Mouse (Mus musculus) regulatory T cell (primary cell): Measurements from ENCODE around the gene Calhm3.

Experiments used
- in situ Hi-C: fragments of 300-600 bp; cut with MboI, MseI; formaldehyde crosslinking; loops from one replicate; pipeline ENCODE4 v1.15.1; 2025; ENCODE audit warnings: high pct_unique_total_duplicates

Calhm3 gene

DNA sequence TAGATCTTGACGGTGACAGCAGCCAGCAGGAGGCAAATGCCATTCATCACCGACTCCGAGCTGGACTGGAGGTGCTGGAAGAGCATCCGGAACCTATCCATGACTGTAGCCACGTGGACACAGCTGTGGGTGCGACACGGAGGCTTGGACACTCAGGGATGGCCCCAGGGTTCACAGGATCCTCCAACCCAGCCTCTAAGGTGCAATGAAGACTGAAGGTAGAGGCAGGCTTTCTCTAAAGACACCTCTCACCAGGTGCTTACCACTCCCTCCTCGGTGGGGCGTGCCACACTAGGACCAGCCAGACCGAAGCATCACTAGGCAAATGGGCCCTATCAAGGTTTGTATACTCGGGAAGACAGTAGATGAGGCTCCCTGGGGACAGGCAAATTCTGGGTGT lies at the start of gene Calhm3:
TSS of gene Calhm3 (minus strand) at position 101 of the 400 bp plus-strand sequence.
- in situ Hi-C loops: no loop called here

- in situ Hi-C loops: no loop called here
These were observed 48.6 kb upstream of the Calhm3 start for GRCm38 (mm10) chr19:47206126-47206525.

DNA sequence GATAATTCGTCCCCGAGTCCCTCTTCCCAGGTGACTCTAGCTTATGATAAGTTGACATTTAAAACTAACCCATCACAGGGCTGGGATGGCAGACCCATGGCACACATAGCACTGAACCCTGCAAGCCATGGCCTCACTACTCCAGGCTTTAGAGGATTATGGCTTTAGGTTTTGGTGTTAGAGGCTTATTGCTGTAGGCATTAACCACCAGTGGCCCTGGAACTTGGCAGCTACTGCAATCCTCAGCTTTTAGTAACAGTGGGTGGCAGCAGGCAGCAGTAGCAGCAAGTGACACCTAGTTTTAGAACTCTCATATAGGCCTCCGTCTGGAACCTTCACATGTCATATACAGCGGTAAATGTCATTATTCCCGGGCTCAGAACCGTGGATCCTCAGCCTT lies 47.1 kb upstream of the Calhm3 start:
- in situ Hi-C loops: no loop called here

GRCm38 (mm10) chr19:47203042-47203441 lies 45.5 kb upstream of the Calhm3 start:
- in situ Hi-C loops: no loop called here

DNA sequence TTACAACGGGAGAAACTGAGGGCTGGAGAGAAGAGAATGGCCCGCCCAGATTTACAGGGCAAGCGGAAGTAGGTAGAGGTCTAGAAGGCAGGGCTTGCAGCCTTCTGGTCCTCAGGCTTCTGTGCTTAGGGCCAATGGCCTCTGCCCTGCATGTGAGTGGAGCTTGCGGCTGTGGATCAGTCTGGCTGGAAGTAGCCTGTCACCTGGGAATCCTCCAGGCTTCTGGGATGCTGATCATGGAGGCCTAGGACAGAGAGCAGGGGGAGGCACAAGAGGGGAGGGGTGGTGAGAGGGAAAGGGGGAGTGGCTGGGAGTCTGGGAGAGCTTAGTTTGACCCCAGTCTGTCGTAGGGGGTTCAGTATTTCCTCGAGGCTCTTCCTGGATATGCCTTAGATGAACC lies 44.9 kb upstream of the Calhm3 start:
- in situ Hi-C loops: no loop called here

GRCm38 (mm10) chr19:47201972-47202371 lies 44.4 kb upstream of the Calhm3 start:
- in situ Hi-C loops: no loop called here

DNA sequence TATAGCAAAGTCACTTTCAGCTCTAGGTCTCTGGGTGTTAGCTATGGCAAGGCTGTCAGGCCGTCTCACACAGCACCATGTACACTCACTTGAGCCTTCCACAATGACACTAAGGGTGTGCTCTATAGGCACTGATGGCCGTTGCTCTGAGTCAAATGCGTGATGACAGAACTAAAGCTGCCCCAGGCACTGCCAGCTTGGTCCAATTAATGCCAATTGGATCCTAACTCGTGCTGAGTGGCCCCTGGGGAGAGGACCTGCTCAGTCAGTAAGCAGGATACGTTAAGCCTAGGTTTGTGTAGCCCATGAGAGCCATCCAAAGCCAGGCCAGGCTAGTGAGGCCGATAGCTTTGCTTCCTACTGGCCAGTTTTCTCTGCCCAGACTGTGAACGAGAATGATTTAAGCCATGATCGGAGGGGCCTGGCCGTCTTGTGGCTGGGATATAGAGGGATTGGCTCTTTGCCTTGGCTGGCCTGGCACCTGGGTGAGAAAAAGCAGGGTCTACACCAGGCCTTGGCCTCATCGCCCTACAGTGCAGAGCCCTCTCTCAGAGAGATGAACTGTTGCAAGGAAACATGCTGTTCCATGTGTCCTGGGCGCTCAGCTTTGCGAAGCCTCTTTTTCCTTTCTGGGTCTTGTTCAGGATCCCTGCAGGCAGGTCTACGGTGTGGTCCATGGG lies 41.2 kb upstream of the Calhm3 start:
- in situ Hi-C loops: no loop called here

GRCm38 (mm10) chr19:47192158-47192557 lies 34.6 kb upstream of the Calhm3 start:
- in situ Hi-C loops: no loop called here

- in situ Hi-C loops: no loop called here
These were observed 31.1 kb upstream of the Calhm3 start for GRCm38 (mm10) chr19:47188515-47189128.

DNA sequence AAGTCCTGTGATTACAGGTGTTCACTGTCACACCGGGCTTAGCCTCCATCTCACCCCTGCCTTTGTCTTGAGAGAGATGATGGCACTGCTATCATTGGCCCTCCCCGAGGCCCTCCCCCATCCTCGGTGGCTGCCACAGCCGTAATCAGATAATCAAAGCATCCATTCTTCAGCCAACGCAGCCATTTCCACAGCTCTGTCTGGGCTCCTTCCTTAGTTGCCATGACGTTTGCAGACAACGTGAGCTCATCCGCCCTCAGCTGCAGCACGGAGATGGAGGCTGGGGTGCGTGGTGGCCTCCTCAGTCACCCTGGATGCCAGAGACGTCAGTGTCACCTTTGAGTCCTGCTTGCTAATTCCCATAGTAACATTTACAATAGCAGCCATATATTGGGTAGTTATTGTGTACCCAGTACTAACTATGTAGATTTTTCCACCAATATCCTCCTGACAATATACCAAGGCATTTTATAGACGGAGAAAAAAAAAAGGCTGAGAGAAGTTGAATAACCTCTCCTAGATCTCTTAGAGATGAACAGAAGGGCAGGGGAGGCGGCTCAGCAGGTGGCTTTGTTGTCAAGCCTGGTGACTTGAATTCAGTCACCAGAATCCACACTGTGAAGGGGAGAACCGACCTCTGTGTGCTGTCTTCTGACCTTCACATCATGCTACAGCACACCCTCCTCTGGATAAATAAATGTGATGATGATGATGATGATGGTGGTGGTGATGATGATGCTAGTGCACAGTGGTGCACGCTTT lies 29.1 kb upstream of the Calhm3 start:
- in situ Hi-C loops: no loop called here

DNA sequence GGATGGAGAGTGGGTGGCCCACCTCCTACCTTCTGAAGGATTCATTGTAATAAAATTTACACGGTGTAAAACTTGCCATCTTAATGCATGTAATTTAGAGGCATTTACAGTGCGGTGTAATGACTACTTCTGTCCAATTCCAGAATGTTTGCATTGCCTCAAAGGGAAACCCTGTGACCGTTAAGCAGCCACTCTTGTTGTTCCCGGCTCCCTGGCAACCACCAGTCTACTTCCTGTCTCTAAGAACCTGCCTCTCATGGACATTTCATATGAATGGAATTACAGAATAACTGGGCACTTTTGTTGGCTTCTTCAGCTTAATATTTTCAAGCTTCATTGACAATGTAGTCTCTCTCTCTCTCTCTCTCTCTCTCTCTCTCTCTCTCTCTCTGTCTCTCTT lies 27.2 kb upstream of the Calhm3 start:
- in situ Hi-C loops: no loop called here

DNA sequence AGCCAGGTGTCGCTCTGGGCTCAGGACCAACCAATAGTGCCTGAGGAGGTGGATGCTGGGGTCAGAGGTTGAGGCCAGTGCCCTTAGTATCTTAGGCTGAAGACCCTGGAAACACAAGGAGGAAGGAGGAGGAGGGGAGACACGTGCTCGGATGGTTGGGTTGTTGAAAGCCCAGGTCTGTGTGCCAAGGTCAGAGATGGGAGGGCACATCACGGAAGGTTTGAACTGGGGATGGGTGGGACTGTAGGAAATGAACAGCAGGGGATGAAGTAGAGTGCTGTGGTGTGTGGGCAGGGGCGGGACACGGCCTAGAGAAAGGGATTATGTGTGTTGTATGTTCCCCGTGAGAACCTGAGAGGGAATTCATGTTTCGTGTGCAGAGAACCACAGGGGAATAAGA lies 26.7 kb upstream of the Calhm3 start:
- in situ Hi-C loops: no loop called here

- in situ Hi-C loops: no loop called here
These were observed 22.4 kb upstream of the Calhm3 start for GRCm38 (mm10) chr19:47180011-47180410.

DNA sequence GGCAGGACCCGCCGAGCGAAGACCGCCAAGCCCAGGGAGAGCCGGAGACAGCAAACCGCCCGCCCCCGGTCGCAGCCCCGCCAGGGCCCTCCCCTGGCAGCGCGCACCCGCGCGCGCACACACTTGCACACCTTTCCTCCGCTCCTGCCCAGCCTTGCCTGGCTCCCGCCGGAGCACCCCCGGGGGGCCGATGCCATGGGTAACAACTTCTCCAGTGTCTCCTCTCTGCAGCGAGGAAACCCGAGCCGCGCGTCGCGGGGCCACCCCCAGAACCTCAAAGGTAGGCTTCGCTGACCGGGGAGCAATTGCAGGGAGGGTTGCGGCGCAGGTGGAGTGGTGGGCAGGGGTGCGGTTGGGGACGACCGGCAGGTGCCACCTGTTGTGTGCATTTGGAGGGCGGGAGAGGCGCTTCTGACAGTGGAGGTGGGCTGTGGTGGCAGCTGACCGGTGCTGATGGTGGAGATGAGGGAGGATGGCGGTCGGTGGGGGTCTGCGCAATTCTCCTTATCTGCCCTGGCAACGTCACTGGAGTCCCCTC lies 21.8 kb upstream of the Calhm3 start:
- in situ Hi-C loops: no loop called here

GRCm38 (mm10) chr19:47178431-47179271 lies 21.1 kb upstream of the Calhm3 start, which contains the start of gene Neurl1a:
Gene Neurl1a, plus strand, starts transcription at chr19:47178820.
- in situ Hi-C loops: no loop called here

DNA sequence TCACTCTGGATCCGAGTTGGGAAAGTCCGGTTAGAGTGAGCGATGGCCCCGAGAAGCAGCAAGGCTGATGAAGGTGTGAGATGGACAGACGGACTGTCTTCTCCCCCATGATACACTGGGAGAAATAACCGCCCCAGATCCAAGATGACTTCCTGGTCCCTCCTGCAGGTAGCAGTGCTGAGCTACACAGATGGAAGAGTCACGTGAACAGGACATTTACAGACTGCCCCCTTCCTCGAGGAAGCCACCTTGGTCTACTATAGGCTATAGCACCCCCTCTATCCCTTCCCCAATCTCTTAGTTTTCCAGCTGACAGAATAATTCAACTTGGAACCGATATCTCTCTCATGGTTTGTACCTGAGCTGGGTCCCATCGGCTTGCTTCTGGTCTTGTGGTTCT lies 20.4 kb upstream of the Calhm3 start:
- in situ Hi-C loops: no loop called here

DNA sequence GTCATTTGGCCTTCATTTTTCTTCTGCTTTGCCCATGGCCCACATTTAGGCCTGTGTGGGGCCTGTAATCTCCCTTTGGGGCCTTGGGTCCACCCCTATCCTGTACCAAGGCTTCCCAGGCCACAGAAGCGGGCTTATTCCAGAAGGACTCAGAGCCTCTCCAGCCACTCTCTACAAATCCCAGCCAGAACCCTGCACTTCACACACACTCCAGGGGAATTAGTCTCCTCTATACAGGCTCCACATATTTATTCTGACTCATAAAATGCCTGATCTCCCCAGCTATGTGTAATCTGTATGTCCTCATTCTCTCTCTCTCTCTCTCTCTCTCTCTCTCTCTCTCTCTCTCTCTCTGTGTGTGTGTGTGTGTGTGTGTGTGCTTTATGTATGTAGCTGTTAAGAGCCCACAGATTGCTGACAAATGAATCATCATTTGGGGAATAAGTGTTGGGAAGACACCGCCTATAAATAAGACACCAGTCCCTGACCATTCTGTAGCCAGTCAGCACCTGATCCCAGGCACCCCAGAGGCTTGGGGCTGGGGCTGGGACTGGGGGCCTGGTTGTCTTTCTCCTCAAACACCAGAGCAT lies 19.4 kb upstream of the Calhm3 start:
- in situ Hi-C loops: no loop called here

DNA sequence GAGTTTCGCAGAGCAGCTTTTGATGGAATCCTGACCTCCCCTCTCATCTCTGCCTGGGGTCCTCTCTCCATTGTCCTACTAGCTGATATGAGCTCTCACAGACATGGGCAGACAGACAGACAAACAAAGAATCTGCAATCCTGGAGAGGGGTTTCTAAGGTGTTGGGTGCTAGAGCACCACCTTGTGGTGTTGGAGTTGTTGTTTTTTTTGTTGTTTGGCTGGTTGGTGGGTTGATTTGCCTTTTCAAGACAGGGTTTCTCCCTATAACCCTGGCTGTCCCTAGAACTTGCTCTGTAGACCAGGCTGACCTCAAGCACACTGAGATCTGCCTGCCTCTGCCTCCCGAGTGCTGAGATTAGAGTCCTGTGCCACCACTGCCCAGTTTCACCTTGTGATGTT lies 17.9 kb upstream of the Calhm3 start:
- in situ Hi-C loops: no loop called here

GRCm38 (mm10) chr19:47174515-47174914 lies 17.0 kb upstream of the Calhm3 start:
- in situ Hi-C loops: no loop called here

GRCm38 (mm10) chr19:47168793-47169412 lies 11.3 kb upstream of the Calhm3 start:
- in situ Hi-C loops: loop anchor here (5.0 kb wide), 1 partner anchor 47 kb away; no protein-coding TSS in a partner anchor

DNA sequence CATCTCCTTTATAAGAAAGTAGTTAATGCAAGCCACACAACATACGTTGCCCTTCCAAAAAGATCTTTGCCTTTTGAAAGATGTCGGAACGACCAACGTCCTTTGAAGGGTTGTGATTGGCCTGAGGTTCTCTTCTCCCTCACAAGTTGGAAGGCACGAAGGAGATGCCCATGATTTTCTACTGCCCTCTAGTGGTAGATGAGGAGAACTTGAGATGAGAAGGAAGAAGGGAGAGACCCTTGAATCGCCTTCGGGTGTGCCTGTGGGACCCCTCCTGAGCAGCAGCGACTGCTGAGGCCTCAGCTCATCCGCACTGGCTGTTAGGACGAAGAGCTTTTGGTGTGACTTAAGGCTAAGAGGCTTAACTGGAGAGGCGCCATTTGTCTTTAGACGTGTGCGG lies 10.7 kb upstream of the Calhm3 start:
- in situ Hi-C loops: loop anchor here (5.0 kb wide), 1 partner anchor 46 kb away; no protein-coding TSS in a partner anchor
